Comparison of ENCODE assay signal across 23 mouse cellular contexts in the genomic region with DNA sequence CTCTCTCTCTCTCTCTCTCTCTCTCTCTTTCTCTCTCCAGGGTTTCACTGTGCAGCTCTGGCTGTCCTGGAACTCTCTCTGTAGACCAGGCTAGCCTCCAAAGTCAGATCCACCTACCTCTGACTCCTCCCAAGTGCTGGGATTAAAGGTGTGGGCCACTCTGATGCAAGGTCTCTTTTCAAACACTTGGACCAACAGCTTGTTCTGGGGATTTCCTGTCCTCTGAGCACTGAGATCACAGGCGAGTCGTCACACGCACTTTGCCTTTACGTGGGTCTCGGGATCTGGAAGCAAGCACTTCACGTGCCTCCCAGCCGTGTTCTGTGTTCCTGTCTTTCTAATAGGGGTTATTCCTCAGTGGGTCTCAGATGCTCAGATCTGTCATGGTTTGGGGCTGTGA. TPM values are rescaled to one million over a fixed set of nuclear protein-coding genes. Genes with fewer than 3 reads are reported as not detected.
"Had no signal": no experiment of that assay in that cellular context is flagged by ENCODE, and none has a peak within 500 bp of the region (broad histone marks: within the 10 kb centered on the region; RNA-seq: fewer than 3 reads in every experiment).

No protein-coding gene starts in this region.

- H3K4me2 ChIP-seq: limb, embryonic 13.5 days; liver, embryonic 11.5 days; liver, embryonic 15.5 days; midbrain, embryonic 12.5 days; midbrain, embryonic 15.5 days; neural tube, embryonic 12.5 days; neural tube, embryonic 15.5 days had no signal

- H3K27ac ChIP-seq: kidney, postnatal 0 days; left cerebral cortex, adult 2 months; limb, embryonic 13.5 days; liver, embryonic 15.5 days; macrophage; midbrain, embryonic 12.5 days; midbrain, embryonic 15.5 days; neural tube, embryonic 12.5 days; neural tube, embryonic 15.5 days had no signal

- H3K27me3 ChIP-seq: limb, embryonic 13.5 days; midbrain, embryonic 12.5 days; midbrain, embryonic 15.5 days; neural tube, embryonic 12.5 days; neural tube, embryonic 15.5 days had no signal

- H3K9me3 ChIP-seq: limb, embryonic 13.5 days; liver, embryonic 15.5 days; midbrain, embryonic 12.5 days; midbrain, embryonic 15.5 days; neural tube, embryonic 12.5 days; neural tube, embryonic 15.5 days had no signal

- ATAC-seq: intestine, postnatal 0 days; midbrain, embryonic 15.5 days had no signal

- DNase-seq: kidney, adult 2 months; kidney, postnatal 25 days; layer of hippocampus, postnatal 36 days; lung, adult 18-20 months; right cerebral cortex, adult 18-20 months; right cerebral cortex, postnatal 14 days; right cerebral cortex, postnatal 4 days; thymus, adult 18-20 months; thymus, postnatal 36 days had no signal

- H3K4me3 ChIP-seq: left cerebral cortex, adult 2 months; limb, embryonic 13.5 days; liver, embryonic 15.5 days; midbrain, embryonic 12.5 days; midbrain, embryonic 15.5 days; neural tube, embryonic 12.5 days; neural tube, embryonic 15.5 days had no signal

- H3K9ac ChIP-seq: limb, embryonic 13.5 days; liver, embryonic 15.5 days; midbrain, embryonic 12.5 days; midbrain, embryonic 15.5 days; neural tube, embryonic 12.5 days; neural tube, embryonic 15.5 days had no signal

- H3K36me3 ChIP-seq: limb, embryonic 13.5 days; liver, embryonic 15.5 days; midbrain, embryonic 12.5 days; midbrain, embryonic 15.5 days; neural tube, embryonic 12.5 days; neural tube, embryonic 15.5 days had no signal

RNA-seq across cellular contexts. Expression of gene Chit1, which starts 3.0 kb away (rescaled TPM):
- total RNA-seq: layer of hippocampus, postnatal 36 days; left cerebral cortex, adult 2 months had no signal
- polyA plus RNA-seq: intestine, postnatal 0 days; kidney, adult 2 months; large intestine, adult 2 months; liver, embryonic 11.5 days; macrophage; midbrain, embryonic 12.5 days; stomach, embryonic 14.5 days; urinary bladder, adult 2 months had no signal
